Mouse (Mus musculus): ENCODE results near the gene Rest.

GRCm38 (mm10) chr5:77289686-77290085, 24.4 kb downstream of the Rest start:
- TF ChIP-seq CTCF (IDR thresholded peaks at IDR 0.05): no peak
- no peak for TF ChIP-seq EP300 (IDR thresholded peaks at IDR 0.05)
